Mouse (Mus musculus): ENCODE data around the gene Slc16a3.

- no peak for TF ChIP-seq TAL1 (conservative IDR thresholded peaks at IDR 0.05; ENCODE audit: low read depth, low read length)
- no peak for TF ChIP-seq POLR2AphosphoS5 (IDR thresholded peaks at IDR 0.05; ENCODE audit: insufficient replicate concordance, low read depth, low read length)
- no peak for TF ChIP-seq CTCF (IDR thresholded peaks at IDR 0.05; ENCODE audit: low read depth, low read length)
- TF ChIP-seq GATA1 (IDR thresholded peaks at IDR 0.05; ENCODE audit: borderline replicate concordance, low read length) = no peak
Observed at GRCm38 (mm10) chr11:121001966-121002365, 53.7 kb downstream of the Slc16a3 start.
